Mouse (Mus musculus) kidney, embryonic 14.5 days (tissue): ENCODE measurements at regions not wholly inside any gene's neighbourhood (a gene's known extent, or its start where the extent isn't known, plus 50 kb on each side); places are given as distances from the start of the nearest gene placed in this dataset.
A peak's percentile ranks its signal among the peaks of the same experiment; 100 is the strongest.

Source experiments
- ATAC-seq: fragments of 200-750 bp; cut with Nextera tagmentation; 2 replicates; pipeline ENCODE4 v1.8.0; 2017; ENCODE audit warnings: moderate number of reproducible peaks, mild to moderate bottlenecking, moderate TSS enrichment, moderate library complexity; ENCODE audit not compliant: low FRiP score, low TSS enrichment
- H3K27ac ChIP-seq: fragments of 300-500 bp; sonication (generic); 2 replicates; pipeline ENCODE4 v1.5.1; 2014; ENCODE audit warnings: low read depth, mild to moderate bottlenecking, low read length, moderate library complexity, mixed read lengths
- H3K27me3 ChIP-seq: fragments of 300-500 bp; sonication (generic); 2 replicates; pipeline ENCODE4 v1.6.1; 2014; ENCODE audit warnings: mild to moderate bottlenecking, low read length; ENCODE audit not compliant: control insufficient read depth, insufficient read depth
- H3K36me3 ChIP-seq: fragments of 300-500 bp; sonication (generic); 2 replicates; pipeline ENCODE4 v1.6.1; 2014; ENCODE audit warnings: low read length, mixed read lengths; ENCODE audit not compliant: control insufficient read depth, insufficient read depth
- H3K4me1 ChIP-seq: fragments of 300-500 bp; sonication (generic); 2 replicates; pipeline ENCODE4 v1.6.1; 2014; ENCODE audit warnings: low read length, mixed read lengths; ENCODE audit not compliant: control insufficient read depth, insufficient read depth
- H3K4me2 ChIP-seq: fragments of 300-500 bp; sonication (generic); replicated peaks from 2 replicates; pipeline ENCODE4 v1.6.1; 2014; ENCODE audit warnings: low read depth, mild to moderate bottlenecking, low read length
- H3K4me3 ChIP-seq: fragments of 300-500 bp; sonication (generic); 2 replicates; pipeline ENCODE4 v1.5.1; 2014; ENCODE audit warnings: mild to moderate bottlenecking, low read length
- H3K9ac ChIP-seq: fragments of 300-500 bp; sonication (generic); 2 replicates; pipeline ENCODE4 v1.6.1; 2014; ENCODE audit warnings: low read depth, mild to moderate bottlenecking, low read length, moderate library complexity
- H3K9me3 ChIP-seq: fragments of 300-500 bp; sonication (generic); 2 replicates; pipeline ENCODE4 v1.6.1; 2016; ENCODE audit warnings: low read length; ENCODE audit not compliant: control insufficient read depth
- WGBS: fragments of 180-500 bp; shearing (Covaris S2); extraction: QIAGEN DNeasy Blood & Tissue Kit; methylation state at CpG from one replicate; pipeline ENCODE4 v1.1.7; 2014; 5-methylcytosine and 5-hydroxymethylcytosine counted together

DNA sequence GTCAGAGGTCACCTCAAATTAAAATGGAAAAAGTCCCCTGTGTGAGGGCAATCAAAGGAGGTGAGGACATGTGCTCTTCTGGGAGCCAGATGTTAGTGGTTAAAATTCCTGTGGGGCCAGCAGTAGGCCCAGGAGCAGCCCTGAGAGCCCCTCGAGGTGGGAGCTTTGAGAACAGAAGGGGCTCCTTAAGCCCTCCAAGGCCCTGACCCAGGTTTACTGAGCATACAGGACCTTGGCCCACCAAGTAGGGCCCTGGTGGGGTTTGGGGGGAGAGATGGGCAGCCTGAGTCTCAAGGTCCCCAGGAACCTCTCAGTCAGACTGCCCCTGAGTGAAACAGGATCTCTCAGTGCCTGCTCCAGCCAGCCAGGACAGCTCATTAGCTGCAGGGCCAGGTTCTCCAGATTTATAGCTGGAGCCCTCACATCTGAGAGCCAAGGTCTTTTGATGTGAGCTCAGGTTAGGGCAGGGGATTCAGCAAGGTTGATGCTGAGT, 65.4 kb upstream of the Laptm4a start:
- peak; percentile 74 for ATAC-seq
- 10% methylated on average over 1 of the region's 1 CpGs for WGBS
- no peaks in the 10 kb centered on the region for H3K36me3 ChIP-seq
- H3K4me2 ChIP-seq = no peak overlapping the region
- H3K4me3 ChIP-seq = no peak overlapping the region
- H3K27ac ChIP-seq = no peak overlapping the region
- H3K27me3 ChIP-seq = no peaks in the 10 kb centered on the region
- no peak overlapping the region for H3K9ac ChIP-seq
- no peaks in the 10 kb centered on the region for H3K9me3 ChIP-seq
- H3K4me1 ChIP-seq = peaks cover 24% of the 10 kb centered on the region; the same call in 1 of the 2 replicates

DNA sequence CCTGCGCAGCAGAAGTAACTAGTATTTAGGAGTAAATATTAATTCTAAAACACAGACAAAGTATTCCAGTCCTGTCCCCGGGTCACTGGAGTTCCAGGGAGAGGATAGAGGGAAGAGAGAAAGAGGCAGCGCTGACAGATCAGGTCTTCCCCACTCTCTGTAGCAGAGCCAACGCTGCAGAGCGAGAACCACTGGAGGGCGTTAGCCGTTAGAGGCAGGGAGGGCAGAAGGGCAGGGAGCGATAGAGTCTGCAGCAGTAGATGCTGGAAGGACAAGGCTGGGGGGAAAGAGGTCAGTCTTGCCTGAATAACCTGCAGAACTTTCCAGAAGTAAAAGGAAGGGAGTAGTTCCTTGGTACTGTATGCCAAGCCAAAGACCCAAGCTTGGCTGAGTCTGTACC, 64.2 kb upstream of the Laptm4a start:
- ATAC-seq = no peak
- Histone ChIP-seq H3K4me1 (peaks cover 24% of the 10 kb centered on the region; the same call in 1 of the 2 replicates), H3K36me3 (no peaks in the 10 kb centered on the region), H3K4me2 (no peak overlapping the region), H3K9ac (no peak overlapping the region), H3K27me3 (no peaks in the 10 kb centered on the region), H3K4me3 (no peak overlapping the region), H3K9me3 (no peaks in the 10 kb centered on the region), H3K27ac (0 out of 2 replicates have a peak overlapping the region, but pooled peaks have one; percentile 24)
- 58% methylated on average over 8 of the region's 8 CpGs for WGBS

DNA sequence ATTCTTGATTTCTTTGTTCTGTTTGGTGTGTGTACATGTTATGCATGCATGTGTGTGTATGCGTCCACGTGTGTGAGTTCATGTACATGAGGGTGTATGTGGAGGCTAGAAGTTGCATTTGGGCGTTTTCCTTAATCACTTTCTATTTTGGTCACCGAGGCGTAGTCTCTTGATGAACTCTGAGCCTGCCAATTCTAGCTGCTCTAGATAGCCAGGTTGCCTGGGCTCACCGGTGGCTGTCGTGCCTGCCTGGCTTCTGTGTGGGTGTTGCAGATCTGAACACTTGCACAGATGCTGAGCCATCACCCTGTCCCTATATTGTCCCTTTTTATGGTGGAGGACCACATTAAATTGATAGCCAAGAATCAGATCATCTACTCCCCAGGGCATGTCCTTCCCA, 62.7 kb upstream of the Laptm4a start:
- Histone ChIP-seq H3K9me3 (no peaks in the 10 kb centered on the region), H3K4me1 (peaks cover 24% of the 10 kb centered on the region; the same call in 1 of the 2 replicates), H3K27ac (no peak overlapping the region), H3K36me3 (no peaks in the 10 kb centered on the region), H3K4me3 (no peak overlapping the region), H3K4me2 (no peak overlapping the region), H3K27me3 (no peaks in the 10 kb centered on the region), H3K9ac (no peak overlapping the region)
- WGBS = 74% methylated on average over 7 of the region's 7 CpGs
- no peak for ATAC-seq

- H3K27ac ChIP-seq = no peak overlapping the region
Observed at GRCm38 (mm10) chr12:8859588-8859987, 61.9 kb upstream of the Laptm4a start.

GRCm38 (mm10) chr12:8864830-8865229, 56.6 kb upstream of the Laptm4a start:
- Histone ChIP-seq H3K4me3 (no peak overlapping the region), H3K27me3 (no peaks in the 10 kb centered on the region), H3K4me1 (peaks cover 2% of the 10 kb centered on the region; the same call in 1 of the 2 replicates), H3K36me3 (no peaks in the 10 kb centered on the region), H3K27ac (no peak overlapping the region), H3K4me2 (no peak overlapping the region), H3K9me3 (no peaks in the 10 kb centered on the region), H3K9ac (no peak overlapping the region)
- no peak for ATAC-seq
- WGBS = 31% methylated on average over 3 of the region's 3 CpGs

More at GRCm38 (mm10) chr12:8859588-8859987, 61.9 kb upstream of the Laptm4a start:
- no peak overlapping the region for H3K4me2 ChIP-seq
- H3K4me3 ChIP-seq = no peak overlapping the region
- no peaks in the 10 kb centered on the region for H3K9me3 ChIP-seq
- no peak for ATAC-seq
- WGBS = 62% methylated on average over 4 of the region's 4 CpGs
- H3K4me1 ChIP-seq = peaks cover 24% of the 10 kb centered on the region; the same call in 1 of the 2 replicates
- H3K9ac ChIP-seq = no peak overlapping the region
- no peaks in the 10 kb centered on the region for H3K36me3 ChIP-seq
- no peaks in the 10 kb centered on the region for H3K27me3 ChIP-seq

DNA sequence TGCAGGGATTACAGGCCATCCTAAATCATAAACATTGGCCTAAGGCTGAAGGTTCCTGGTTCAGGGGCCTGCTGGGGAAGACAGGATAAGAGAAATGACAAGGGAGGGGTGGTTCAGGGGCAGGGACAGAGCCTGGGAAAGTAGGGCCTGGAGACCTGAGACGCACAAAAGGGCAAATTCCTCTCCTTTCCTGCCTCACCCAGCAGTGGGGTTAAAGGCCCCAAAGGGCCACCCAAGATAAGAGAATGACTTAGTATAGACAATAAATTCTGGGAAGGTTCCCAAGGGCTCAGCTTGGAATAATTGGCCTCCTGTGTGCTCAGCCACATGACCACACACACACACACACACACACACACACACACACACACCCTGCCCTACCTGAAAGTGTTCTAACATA, 56.2 kb upstream of the Laptm4a start:
- Histone ChIP-seq H3K9me3 (no peaks in the 10 kb centered on the region), H3K4me3 (no peak overlapping the region), H3K9ac (no peak overlapping the region), H3K27me3 (no peaks in the 10 kb centered on the region), H3K36me3 (no peaks in the 10 kb centered on the region), H3K27ac (no peak overlapping the region), H3K4me1 (no peaks in the 10 kb centered on the region; the same call in 1 of the 2 replicates), H3K4me2 (no peak overlapping the region)
- ATAC-seq = no peak
- WGBS = 21% methylated on average over 1 of the region's 1 CpGs

GRCm38 (mm10) chr12:8867104-8867503, 54.4 kb upstream of the Laptm4a start:
- WGBS = 68% methylated on average over 1 of the region's 1 CpGs

GRCm38 (mm10) chr12:8868690-8869089, 52.8 kb upstream of the Laptm4a start:
- WGBS = 60% methylated on average over 6 of the region's 6 CpGs
- no peaks in the 10 kb centered on the region for H3K36me3 ChIP-seq
- ATAC-seq = no peak
- H3K9me3 ChIP-seq = no peaks in the 10 kb centered on the region
- H3K4me2 ChIP-seq = no peak overlapping the region
- H3K9ac ChIP-seq = no peak overlapping the region
- H3K4me3 ChIP-seq = no peak overlapping the region
- H3K27ac ChIP-seq = no peak overlapping the region
- H3K27me3 ChIP-seq = no peaks in the 10 kb centered on the region
- H3K4me1 ChIP-seq = no peaks in the 10 kb centered on the region; the same call in 1 of the 2 replicates

More at GRCm38 (mm10) chr12:8867104-8867503, 54.4 kb upstream of the Laptm4a start:
- Histone ChIP-seq H3K9me3 (no peaks in the 10 kb centered on the region), H3K9ac (no peak overlapping the region), H3K4me3 (no peak overlapping the region), H3K27me3 (no peaks in the 10 kb centered on the region), H3K27ac (no peak overlapping the region), H3K4me1 (no peaks in the 10 kb centered on the region; the same call in 1 of the 2 replicates), H3K36me3 (no peaks in the 10 kb centered on the region), H3K4me2 (no peak overlapping the region)
- ATAC-seq = no peak

DNA sequence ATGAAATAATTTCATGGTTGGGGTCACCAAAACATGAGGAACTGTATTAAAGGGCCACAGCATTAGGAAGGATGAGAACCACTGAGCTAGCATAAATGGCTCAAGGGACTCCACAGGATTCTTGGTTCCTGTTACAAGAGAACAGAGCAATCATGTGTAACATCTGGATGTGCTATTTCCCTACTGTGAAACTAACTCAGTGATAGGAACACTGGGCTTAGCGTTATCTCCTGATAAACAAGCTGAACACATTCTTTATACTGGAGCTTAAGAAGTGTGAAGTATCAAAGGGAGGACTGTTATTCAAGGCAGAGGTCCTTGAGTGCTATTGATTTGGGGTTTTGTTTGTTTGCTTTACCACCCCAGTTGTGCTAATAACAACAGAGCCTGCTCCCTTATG, 52.3 kb upstream of the Laptm4a start:
- WGBS = 22% methylated on average over 1 of the region's 1 CpGs
- Histone ChIP-seq H3K9ac (no peak overlapping the region), H3K4me2 (no peak overlapping the region), H3K27me3 (no peaks in the 10 kb centered on the region), H3K9me3 (no peaks in the 10 kb centered on the region), H3K27ac (no peak overlapping the region), H3K4me3 (no peak overlapping the region), H3K4me1 (no peaks in the 10 kb centered on the region; the same call in 1 of the 2 replicates), H3K36me3 (no peaks in the 10 kb centered on the region)
- ATAC-seq = no peak
